Mouse (Mus musculus) limb, embryonic 14.5 days (tissue): ENCODE results near the gene Bcl2. TPM values are rescaled to one million over a fixed set of nuclear protein-coding genes. Genes with fewer than 3 reads are reported as not detected.

Experiments
- ATAC-seq: fragments of 200-750 bp; cut with Nextera tagmentation; 2 replicates; pipeline ENCODE4 v1.8.0; 2017; ENCODE audit warnings: low read depth, moderate number of reproducible peaks, moderate TSS enrichment; ENCODE audit not compliant: low FRiP score
- DNase-seq: peaks from one replicate; pipeline ENCODE4 v3.0.0-alpha.2; 2015; ENCODE audit warnings: low spot score
- H3K27ac ChIP-seq: fragments of 300-500 bp; sonication (generic); replicated peaks from 2 replicates; pipeline ENCODE4 v1.5.1; 2014; ENCODE audit warnings: low read depth, mild to moderate bottlenecking, low read length, moderate library complexity, mixed read lengths
- H3K27me3 ChIP-seq: fragments of 300-500 bp; sonication (generic); 2 replicates; pipeline ENCODE4 v1.6.1; 2014; ENCODE audit warnings: low read length, mixed read lengths; ENCODE audit not compliant: control insufficient read depth, insufficient read depth
- H3K36me3 ChIP-seq: fragments of 300-500 bp; sonication (generic); 2 replicates; pipeline ENCODE4 v1.6.1; 2014; ENCODE audit warnings: mild to moderate bottlenecking, low read length, moderate library complexity, mixed read lengths; ENCODE audit not compliant: control insufficient read depth, insufficient read depth
- H3K4me1 ChIP-seq: fragments of 300-500 bp; sonication (generic); 2 replicates; pipeline ENCODE4 v1.6.1; 2014; ENCODE audit warnings: antibody characterized with exemption, low read length, mixed read lengths; ENCODE audit not compliant: control insufficient read depth, insufficient read depth
- H3K4me2 ChIP-seq: fragments of 300-500 bp; sonication (generic); replicated peaks from 2 replicates; pipeline ENCODE4 v1.6.1; 2014; ENCODE audit warnings: low read depth, mild to moderate bottlenecking, low read length, moderate library complexity; ENCODE audit not compliant: severe bottlenecking
- H3K4me3 ChIP-seq: fragments of 300-500 bp; sonication (generic); replicated peaks from 2 replicates; pipeline ENCODE4 v1.5.1; 2014; ENCODE audit warnings: low read length
- H3K9ac ChIP-seq: fragments of 300-500 bp; sonication (generic); 2 replicates; pipeline ENCODE4 v1.6.1; 2014; ENCODE audit warnings: mild to moderate bottlenecking, low read depth, low read length, moderate library complexity; ENCODE audit not compliant: severe bottlenecking
- H3K9me3 ChIP-seq: fragments of 300-500 bp; sonication (generic); 2 replicates; pipeline ENCODE4 v1.6.1; 2016; ENCODE audit warnings: low read length; ENCODE audit not compliant: control insufficient read depth
- POLR2A ChIP-seq: fragments of 200-500 bp; IDR thresholded peaks from 2 replicates; pipeline ENCODE4 v1.8.0; 2012; ENCODE audit warnings: inconsistent platforms, mild to moderate bottlenecking, moderate library complexity, borderline replicate concordance; ENCODE audit not compliant: insufficient read depth, insufficient read length; ENCODE audit errors: extremely low read depth
- WGBS: fragments of 180-500 bp; shearing (Covaris S2); extraction: QIAGEN DNeasy Blood & Tissue Kit; methylation state at CpG from one replicate; pipeline ENCODE4 v1.1.7; 2014; 5-methylcytosine and 5-hydroxymethylcytosine counted together
- polyA plus RNA-seq, 2 experiments: library from polyadenylated mRNA; depleted of rRNA in 1 of 2; stranded (reverse) in 1 of 2; unstranded in 1 of 2; fragments of >200 nt; fragmentation: Nextera tagmentation in 1 of 2; extraction: Ambion mirVana in 1 of 2; gene quantifications; 2 replicates each; pipeline versions ENCODE4 v1.2.1 to v1.2.3; 2012 to 2014

Gene Bcl2
- polyA plus RNA-seq, 2 experiments = 8.0 to 15.7 TPM

GRCm38 (mm10) chr1:106616955-106617354 is 97.1 kb downstream of the Bcl2 start:
- Histone ChIP-seq H3K27ac (no peak overlapping the region), H3K27me3 (no peaks in the 10 kb centered on the region), H3K9ac (no peak overlapping the region), H3K4me1 (peaks cover 6% of the 10 kb centered on the region; the same call in 1 of the 2 replicates), H3K4me3 (no peak overlapping the region), H3K4me2 (no peak overlapping the region), H3K36me3 (no peaks in the 10 kb centered on the region), H3K9me3 (no peaks in the 10 kb centered on the region)
- DNase-seq (no peak), ATAC-seq (no peak)
- WGBS = 72% methylated on average over 5 of the region's 5 CpGs
- no peak for TF ChIP-seq POLR2A

- Histone ChIP-seq H3K9ac (no peak overlapping the region), H3K27ac (no peak overlapping the region), H3K4me2 (no peak overlapping the region), H3K27me3 (no peaks in the 10 kb centered on the region), H3K4me3 (no peak overlapping the region), H3K9me3 (no peaks in the 10 kb centered on the region), H3K36me3 (no peaks in the 10 kb centered on the region), H3K4me1 (peaks cover 11% of the 10 kb centered on the region)
- DNase-seq (no peak), ATAC-seq (no peak)
- no peak for TF ChIP-seq POLR2A
- 75% methylated on average over 5 of the region's 5 CpGs for WGBS
Observed at GRCm38 (mm10) chr1:106613371-106613770, 100.7 kb downstream of the Bcl2 start.

GRCm38 (mm10) chr1:106612166-106613031 is 101.7 kb downstream of the Bcl2 start:
- ATAC-seq (no peak), DNase-seq (no peak)
- H3K9me3 ChIP-seq = no peaks in the 10 kb centered on the region
- H3K27me3 ChIP-seq = no peaks in the 10 kb centered on the region
- 62% methylated on average over 8 of the region's 8 CpGs for WGBS
- H3K9ac ChIP-seq = no peak overlapping the region
- H3K27ac ChIP-seq = no peak overlapping the region
- no peaks in the 10 kb centered on the region for H3K36me3 ChIP-seq
- no peak for TF ChIP-seq POLR2A
- H3K4me2 ChIP-seq = no peak overlapping the region
- H3K4me3 ChIP-seq = no peak overlapping the region
- H3K4me1 ChIP-seq = peaks cover 15% of the 10 kb centered on the region

- DNase-seq (no peak), ATAC-seq (no peak)
- peaks cover 15% of the 10 kb centered on the region for H3K4me1 ChIP-seq
- H3K9ac ChIP-seq = no peak overlapping the region
- WGBS = 89% methylated on average over 6 of the region's 6 CpGs
- H3K27me3 ChIP-seq = no peaks in the 10 kb centered on the region
- H3K4me3 ChIP-seq = no peak overlapping the region
- TF ChIP-seq POLR2A = no peak
- H3K9me3 ChIP-seq = no peaks in the 10 kb centered on the region
- no peak overlapping the region for H3K27ac ChIP-seq
- H3K36me3 ChIP-seq = no peaks in the 10 kb centered on the region
- no peak overlapping the region for H3K4me2 ChIP-seq
Observed at GRCm38 (mm10) chr1:106611246-106611645, 102.8 kb downstream of the Bcl2 start.

- ATAC-seq = peak; percentile 29; the same call in 1 of the 2 replicates
- H3K4me1 ChIP-seq = peaks cover 33% of the 10 kb centered on the region
- 67% methylated on average over 4 of the region's 4 CpGs for WGBS
Observed at GRCm38 (mm10) chr1:106608098-106608778, 105.8 kb downstream of the Bcl2 start.

More at GRCm38 (mm10) chr1:106608098-106608778, 105.8 kb downstream of the Bcl2 start:
- TF ChIP-seq POLR2A = no peak
- DNase-seq = no peak
- Histone ChIP-seq H3K36me3 (no peaks in the 10 kb centered on the region), H3K27ac (peak overlapping the region; percentile 26; the same call in 1 of the 2 replicates), H3K27me3 (no peaks in the 10 kb centered on the region), H3K4me2 (no peak overlapping the region), H3K9me3 (no peaks in the 10 kb centered on the region), H3K9ac (no peak overlapping the region), H3K4me3 (no peak overlapping the region)
